Mouse (Mus musculus): ENCODE data around the gene Rbfox1.

DNA sequence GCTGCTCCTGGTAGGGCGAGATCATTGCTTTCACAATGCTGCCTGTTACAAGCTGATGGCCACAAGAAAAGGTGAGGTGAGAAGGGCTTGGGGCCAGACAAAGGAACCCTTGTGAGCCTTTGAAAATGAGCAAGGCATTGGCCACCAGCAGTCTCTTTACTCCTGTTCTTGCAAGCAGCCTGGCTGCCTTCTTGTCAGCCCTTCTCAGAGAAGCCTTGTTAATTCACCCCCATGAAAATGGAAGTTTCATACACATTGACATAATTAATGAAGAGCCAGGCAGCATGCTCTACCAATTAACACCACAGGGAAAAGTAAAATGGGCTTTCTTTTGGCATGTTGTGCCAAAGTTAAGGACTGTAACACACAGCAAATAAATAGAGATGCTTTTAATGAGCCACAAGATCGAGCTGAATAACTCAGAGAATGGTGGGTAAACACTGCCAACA, 1076.8 kb downstream of the Rbfox1 start:
- TF ChIP-seq POLR2A (IDR thresholded peaks at IDR 0.05; ENCODE audit: extremely low read depth, insufficient read depth, low read length) (no peak), CTCF (IDR thresholded peaks at IDR 0.05; ENCODE audit: extremely low read depth, insufficient read depth, low read length) (no peak)

Data from cortical plate, adult 2 months (tissue).